Mouse (Mus musculus) E14TG2a.4 (cell line): ENCODE measurements around the gene Fam135a.
A peak's percentile ranks its signal among the peaks of the same experiment; 100 is the strongest.

ENCODE experiments used
- H3K27me3 ChIP-seq: 2 replicates; pipeline ENCODE4 v1.6.1; 2014; ENCODE audit warnings: low read length, control low read depth; ENCODE audit not compliant: insufficient read depth
- H3K36me3 ChIP-seq: 2 replicates; pipeline ENCODE4 v1.6.1; 2014; ENCODE audit warnings: low read length, control low read depth; ENCODE audit not compliant: insufficient read depth
- H3K4me1 ChIP-seq: replicated peaks from 2 replicates; pipeline ENCODE4 v1.6.1; 2014; ENCODE audit warnings: low read depth, low read length, control low read depth
- H3K4me3 ChIP-seq: replicated peaks from 2 replicates; pipeline ENCODE4 v1.5.1; 2014; ENCODE audit warnings: mild to moderate bottlenecking, low read length
- H3K9me3 ChIP-seq: 2 replicates; pipeline ENCODE4 v1.6.1; 2014; ENCODE audit warnings: low read length, control low read depth
- CTCF ChIP-seq: conservative IDR thresholded peaks from 2 replicates; pipeline ENCODE4 v1.5.1; 2014; ENCODE audit warnings: low read length
- NANOG ChIP-seq: IDR thresholded peaks from 2 replicates; pipeline ENCODE4 v1.6.1; 2014; ENCODE audit warnings: borderline replicate concordance, low read length, mixed read lengths
- POU5F1 ChIP-seq: IDR thresholded peaks from 2 replicates; pipeline ENCODE4 v1.6.1; 2014; ENCODE audit warnings: low read length, borderline replicate concordance

The Fam135a gene

DNA sequence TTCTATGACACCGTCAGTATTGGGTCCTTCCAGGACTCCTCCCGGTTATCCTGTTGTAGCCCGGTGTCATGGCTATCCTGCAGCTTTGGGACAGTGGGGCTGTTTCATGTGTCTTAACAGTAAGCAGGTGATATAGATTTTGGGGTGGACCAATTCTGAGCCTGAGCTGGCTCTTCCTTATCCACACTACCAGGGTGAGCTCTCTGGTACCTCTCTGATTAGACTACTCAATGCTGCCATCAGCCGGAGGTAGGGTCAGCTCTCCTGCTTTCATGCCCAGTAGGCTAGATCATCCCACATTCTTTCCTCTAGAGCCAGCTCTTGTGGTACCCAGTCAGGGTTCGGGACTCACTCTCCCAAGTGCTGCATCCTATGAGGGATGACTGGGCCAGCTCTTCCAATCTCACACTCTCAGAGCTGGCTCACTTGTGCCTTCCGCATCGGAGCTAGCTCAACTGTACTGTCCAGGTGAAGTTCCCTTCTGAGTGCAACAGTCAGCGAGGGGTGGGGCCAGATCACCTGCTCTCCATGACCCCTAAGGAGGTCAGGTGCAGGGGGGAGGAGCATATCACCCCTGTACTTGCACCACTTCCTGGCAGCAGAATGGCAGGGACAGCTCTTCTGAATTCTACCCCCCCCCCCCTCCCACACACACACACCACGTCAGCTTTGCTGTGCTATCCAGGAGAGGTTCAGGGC lies 132.0 kb downstream of the Fam135a start:
- Histone ChIP-seq H3K4me3 (peak overlapping the region; percentile 53), H3K4me1 (peaks cover 51% of the 10 kb centered on the region), H3K36me3 (no peaks in the 10 kb centered on the region), H3K27me3 (no peaks in the 10 kb centered on the region), H3K9me3 (no peaks in the 10 kb centered on the region)
- TF ChIP-seq CTCF = no peak
- TF ChIP-seq POU5F1 = no peak
- TF ChIP-seq NANOG = no peak

DNA sequence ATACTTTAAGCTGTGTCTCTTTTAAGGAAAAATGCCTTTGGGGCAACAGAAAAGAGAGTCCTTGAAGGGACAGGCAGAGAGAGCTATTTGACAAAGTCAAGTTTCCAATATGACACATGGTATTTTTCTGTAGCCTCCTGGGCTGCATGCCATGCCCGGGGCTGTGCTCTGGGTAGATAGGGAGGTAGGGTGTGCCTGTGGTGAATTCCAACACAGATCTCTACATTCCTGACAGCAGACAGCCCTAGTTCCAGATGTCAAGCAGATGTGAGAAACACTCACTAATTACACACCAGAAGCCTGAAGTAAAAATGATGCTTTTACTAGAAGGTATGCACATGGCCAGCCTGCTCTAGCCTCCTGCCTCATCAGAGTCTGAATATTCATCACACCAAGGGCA lies 133.9 kb downstream of the Fam135a start:
- no peaks in the 10 kb centered on the region for H3K27me3 ChIP-seq
- H3K4me1 ChIP-seq = peaks cover 50% of the 10 kb centered on the region
- TF ChIP-seq NANOG (no peak), CTCF (no peak), POU5F1 (no peak)
- H3K36me3 ChIP-seq = no peaks in the 10 kb centered on the region
- no peaks in the 10 kb centered on the region for H3K9me3 ChIP-seq
- H3K4me3 ChIP-seq = no peak overlapping the region
